Mouse (Mus musculus) stomach, embryonic 14.5 days (tissue): Measurements from ENCODE around the gene Hrc. TPM values are rescaled to one million over a fixed set of nuclear protein-coding genes. Genes with fewer than 3 reads are reported as not detected.

Experiments
- ATAC-seq: fragments of 200-750 bp; cut with Nextera tagmentation; 2 replicates; pipeline ENCODE4 v1.8.0; 2017; ENCODE audit warnings: low read depth, moderate TSS enrichment; ENCODE audit not compliant: insufficient number of reproducible peaks, insufficient read depth, low FRiP score
- H3K27ac ChIP-seq: fragments of 300-500 bp; sonication (generic); 2 replicates; pipeline ENCODE4 v1.5.1; 2014; ENCODE audit warnings: mild to moderate bottlenecking, low read length, moderate library complexity, mixed read lengths
- H3K27me3 ChIP-seq: fragments of 300-500 bp; sonication (generic); 2 replicates; pipeline ENCODE4 v1.6.1; 2014; ENCODE audit warnings: low read length, control low read depth, mixed read lengths; ENCODE audit not compliant: control insufficient read depth, insufficient read depth
- H3K36me3 ChIP-seq: fragments of 300-500 bp; sonication (generic); 2 replicates; pipeline ENCODE4 v1.6.1; 2014; ENCODE audit warnings: mild to moderate bottlenecking, control low read depth, low read length, moderate library complexity, mixed read lengths; ENCODE audit not compliant: control insufficient read depth, insufficient read depth
- H3K4me1 ChIP-seq: fragments of 300-500 bp; sonication (generic); 2 replicates; pipeline ENCODE4 v1.6.1; 2014; ENCODE audit warnings: low read length, control low read depth, mixed read lengths; ENCODE audit not compliant: control insufficient read depth, insufficient read depth
- H3K4me2 ChIP-seq: fragments of 300-500 bp; sonication (generic); replicated peaks from 2 replicates; pipeline ENCODE4 v1.6.1; 2014; ENCODE audit warnings: low read depth, low read length, control low read depth
- H3K4me3 ChIP-seq: fragments of 300-500 bp; sonication (generic); 2 replicates; pipeline ENCODE4 v1.5.1; 2014; ENCODE audit warnings: low read depth, low read length, control low read depth
- H3K9ac ChIP-seq: fragments of 300-500 bp; sonication (generic); replicated peaks from 2 replicates; pipeline ENCODE4 v1.6.1; 2014; ENCODE audit warnings: low read depth, mild to moderate bottlenecking, control low read depth, low read length, moderate library complexity, mixed read lengths
- H3K9me3 ChIP-seq: fragments of 300-500 bp; sonication (generic); 2 replicates; pipeline ENCODE4 v1.6.1; 2016; ENCODE audit warnings: low read depth, low read length, control low read depth; ENCODE audit not compliant: control insufficient read depth
- WGBS: fragments of 180-500 bp; shearing (Covaris S2); extraction: QIAGEN DNeasy Blood & Tissue Kit; methylation state at CpG from one replicate; pipeline ENCODE4 v1.1.7; 2014; 5-methylcytosine and 5-hydroxymethylcytosine counted together
- polyA plus RNA-seq: library from polyadenylated mRNA; unstranded; fragments of >200 nt; fragmentation: Nextera tagmentation; extraction: Ambion mirVana; gene quantifications from 2 replicates; pipeline ENCODE4 v1.2.1, GENCODE M21; 2014

Gene Hrc
- polyA plus RNA-seq, 1 experiment from 2014 or later, result 1.8 TPM

- Histone ChIP-seq H3K9ac (peak within 1 kb of the TSS; percentile 28; the same call in 1 of the 2 replicates), H3K4me2 (peak within 1 kb of the TSS; percentile 97), H3K36me3 (peaks cover 12% of the 10 kb centered on the region), H3K4me1 (peaks cover 12% of the 10 kb centered on the region; the same call in 1 of the 2 replicates), H3K4me3 (peak within 1 kb of the TSS; percentile 44), H3K27me3 (peaks cover 17% of the 10 kb centered on the region), H3K9me3 (no peaks in the 10 kb centered on the region), H3K27ac (no peak within 1 kb of the TSS)
- 8% methylated on average over 28 of the region's 28 CpGs for WGBS
- peak; percentile 80 for ATAC-seq
Observed at GRCm38 (mm10) chr7:45370475-45371311, 35.6 kb downstream of the Hrc start, which contains the start of gene Lin7b. Lin7b (minus strand) TSS chr7:45370583.

DNA sequence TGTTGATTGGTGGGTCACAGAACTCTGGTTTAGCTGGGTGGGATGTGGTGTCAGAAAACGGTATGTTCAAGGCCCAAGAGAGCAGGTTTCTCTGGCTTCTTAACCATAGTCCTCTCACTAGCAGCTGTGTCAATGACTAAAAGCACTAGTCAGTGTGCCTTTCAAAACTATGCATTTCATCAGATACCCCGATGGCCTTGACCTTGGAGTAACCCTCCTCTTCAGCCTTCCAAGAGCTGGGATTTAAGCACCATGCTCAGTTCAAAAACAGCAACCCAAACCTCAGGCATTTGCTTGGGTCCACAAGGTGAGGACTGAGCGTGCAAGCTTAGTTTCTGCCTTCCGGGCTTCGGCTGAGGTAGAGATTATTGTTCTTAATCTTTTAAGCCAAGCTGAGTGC, 37.3 kb downstream of the Hrc start:
- Histone ChIP-seq H3K27ac (no peak overlapping the region), H3K27me3 (peaks cover 13% of the 10 kb centered on the region; the same call in 1 of the 2 replicates), H3K4me1 (peaks cover 5% of the 10 kb centered on the region; the same call in 1 of the 2 replicates), H3K9ac (no peak overlapping the region), H3K4me2 (no peak overlapping the region), H3K36me3 (peaks cover 29% of the 10 kb centered on the region), H3K4me3 (no peak overlapping the region), H3K9me3 (no peaks in the 10 kb centered on the region)
- 75% methylated on average over 5 of the region's 5 CpGs for WGBS
- no peak for ATAC-seq

DNA sequence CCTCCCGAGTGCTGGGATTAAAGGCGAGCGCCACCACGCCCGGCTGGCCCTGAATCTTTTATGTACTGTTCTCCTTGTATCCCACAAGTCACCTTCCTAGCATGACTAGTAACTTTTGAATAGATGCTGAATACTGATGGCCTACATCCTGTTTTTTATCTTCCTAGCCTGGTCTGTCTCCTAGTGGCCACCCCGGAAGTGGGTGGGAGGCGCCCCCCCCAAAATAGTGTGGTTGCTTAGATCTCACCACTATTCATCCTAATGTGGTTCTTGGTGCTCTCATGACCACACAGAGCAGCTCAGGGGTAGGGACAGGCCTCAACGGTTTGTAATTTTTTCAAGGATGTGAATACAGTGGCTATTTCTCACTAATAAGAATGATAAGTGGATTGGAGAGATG, 39.5 kb downstream of the Hrc start:
- no peak overlapping the region for H3K27ac ChIP-seq
- H3K4me2 ChIP-seq, result no peak overlapping the region
- H3K4me1 ChIP-seq, result peaks cover 3% of the 10 kb centered on the region; the same call in 1 of the 2 replicates
- H3K9me3 ChIP-seq, result no peaks in the 10 kb centered on the region
- no peak overlapping the region for H3K9ac ChIP-seq
- 0 out of 2 replicates have a peak, but pooled peaks cover 3% of the 10 kb centered on the region for H3K27me3 ChIP-seq
- ATAC-seq, result no peak
- H3K36me3 ChIP-seq, result peaks cover 49% of the 10 kb centered on the region
- no peak overlapping the region for H3K4me3 ChIP-seq
- WGBS, result 91% methylated on average over 8 of the region's 8 CpGs

DNA sequence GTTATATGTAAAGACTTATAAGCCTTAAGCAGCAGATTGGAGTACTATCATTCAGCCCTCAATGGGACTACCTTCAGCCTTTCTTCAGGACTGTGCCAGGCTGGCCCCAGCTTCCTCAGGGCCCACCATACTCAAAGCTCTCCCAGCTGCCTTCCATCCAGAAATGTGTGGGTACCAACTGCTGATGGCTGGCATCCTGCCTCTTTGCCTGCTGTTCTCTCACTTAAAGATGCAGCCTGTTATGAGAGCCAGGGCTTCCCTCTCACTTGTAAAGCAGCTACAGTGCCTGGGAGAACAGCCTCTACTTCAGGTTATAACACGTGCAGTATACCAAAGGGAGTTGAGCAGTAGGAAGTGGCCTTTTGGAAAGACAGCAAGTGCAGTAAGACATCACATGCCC, 41.0 kb downstream of the Hrc start:
- WGBS, result 88% methylated on average over 1 of the region's 1 CpGs
- peaks cover 63% of the 10 kb centered on the region for H3K36me3 ChIP-seq

GRCm38 (mm10) chr7:45386077-45386476, 51.0 kb downstream of the Hrc start:
- H3K4me1 ChIP-seq, result no peaks in the 10 kb centered on the region
- H3K4me3 ChIP-seq, result no peak overlapping the region
- no peak overlapping the region for H3K4me2 ChIP-seq
- H3K9ac ChIP-seq, result no peak overlapping the region
- H3K9me3 ChIP-seq, result no peaks in the 10 kb centered on the region
- H3K36me3 ChIP-seq, result peaks cover 97% of the 10 kb centered on the region
- ATAC-seq, result no peak
- WGBS, result 88% methylated on average over 3 of the region's 3 CpGs
- H3K27ac ChIP-seq, result no peak overlapping the region
- H3K27me3 ChIP-seq, result no peaks in the 10 kb centered on the region

More for the DNA sequence above, 41.0 kb downstream of the Hrc start:
- H3K4me2 ChIP-seq, result no peak overlapping the region
- H3K9me3 ChIP-seq, result no peaks in the 10 kb centered on the region
- no peak overlapping the region for H3K27ac ChIP-seq
- no peak overlapping the region for H3K9ac ChIP-seq
- no peak overlapping the region for H3K4me3 ChIP-seq
- H3K27me3 ChIP-seq, result no peaks in the 10 kb centered on the region
- ATAC-seq, result no peak
- H3K4me1 ChIP-seq, result no peaks in the 10 kb centered on the region; the same call in 1 of the 2 replicates

Other genes starting within 250 kb of the Hrc start
- 418 and 432 TPM in 2 replicates for gene Rcn3, start 243.1 kb upstream of the Hrc start, polyA plus RNA-seq
- gene Fcgrt, start 231.4 kb upstream of the Hrc start, polyA plus RNA-seq, result 78.6 and 79.9 TPM in 2 replicates
- gene Rps11, start 210.9 kb upstream of the Hrc start, polyA plus RNA-seq, result 1,682 and 1,777 TPM in 2 replicates
- gene Rpl13a, start 206.5 kb upstream of the Hrc start, polyA plus RNA-seq, result 1,622 and 1,649 TPM in 2 replicates
- 0.65 and 0.83 TPM in 2 replicates for gene Gm45713, start 199.1 kb upstream of the Hrc start, polyA plus RNA-seq
- gene Flt3l, start 198.9 kb upstream of the Hrc start, polyA plus RNA-seq, result 2.1 and 2.9 TPM in 2 replicates
- 103 and 114 TPM in 2 replicates for gene Pih1d1, start 181.0 kb upstream of the Hrc start, polyA plus RNA-seq
- 43.4 and 54.1 TPM in 2 replicates for gene Aldh16a1, start 180.7 kb upstream of the Hrc start, polyA plus RNA-seq
- gene Slc17a7, start 171.3 kb upstream of the Hrc start, polyA plus RNA-seq, result 0.20 TPM in 1 of 2 replicates, not detected in the other
- not detected in 2 replicates for gene Gfy, start 155.7 kb upstream of the Hrc start, polyA plus RNA-seq
- gene Pth2, start 154.3 kb upstream of the Hrc start, polyA plus RNA-seq, result not detected in 2 replicates
- gene Ccdc155, start 130.4 kb upstream of the Hrc start, polyA plus RNA-seq, result 0.22 and 0.55 TPM in 2 replicates
- gene Dkkl1, start 123.1 kb upstream of the Hrc start, polyA plus RNA-seq, result 0.45 and 1.2 TPM in 2 replicates
- 155 and 167 TPM in 2 replicates for gene Tead2, start 119.5 kb upstream of the Hrc start, polyA plus RNA-seq
- 2.2 and 3.5 TPM in 2 replicates for gene Cd37, start 96.2 kb upstream of the Hrc start, polyA plus RNA-seq
- not detected in 2 replicates for gene Slc6a16, start 94.2 kb upstream of the Hrc start, polyA plus RNA-seq
- gene Slc6a21, start 57.8 kb upstream of the Hrc start, polyA plus RNA-seq, result not detected in 2 replicates
- gene Trpm4, start 1.5 kb upstream of the Hrc start, polyA plus RNA-seq, result 18.3 and 23.5 TPM in 2 replicates
- 5.2 and 6.1 TPM in 2 replicates for gene Ppfia3, start 31.7 kb downstream of the Hrc start, polyA plus RNA-seq
- 4.2 and 5.1 TPM in 2 replicates for gene Lin7b, start 35.3 kb downstream of the Hrc start, polyA plus RNA-seq
- gene Snrnp70, start 60.5 kb downstream of the Hrc start, polyA plus RNA-seq, result 118 and 124 TPM in 2 replicates
- gene Kcna7, start 70.4 kb downstream of the Hrc start, polyA plus RNA-seq, result not detected in 2 replicates
- gene Ntf5, start 78.4 kb downstream of the Hrc start, polyA plus RNA-seq, result 4.1 and 4.5 TPM in 2 replicates
- gene Lhb, start 85.5 kb downstream of the Hrc start, polyA plus RNA-seq, result 0.52 TPM in 1 of 2 replicates, not detected in the other
- 32.7 and 35.3 TPM in 2 replicates for gene Gys1, start 99.6 kb downstream of the Hrc start, polyA plus RNA-seq
- gene Ruvbl2, start 102.8 kb downstream of the Hrc start, polyA plus RNA-seq, result 132 and 135 TPM in 2 replicates
- 4,275 and 4,681 TPM in 2 replicates for gene Ftl1, start 124.6 kb downstream of the Hrc start, polyA plus RNA-seq
- gene Bax, start 131.6 kb downstream of the Hrc start, polyA plus RNA-seq, result 67.1 and 83.9 TPM in 2 replicates
- gene Tulp2, start 146.6 kb downstream of the Hrc start, polyA plus RNA-seq, result 1.7 and 2.9 TPM in 2 replicates
- gene Gm45808, start 151.5 kb downstream of the Hrc start, polyA plus RNA-seq, result not detected in 2 replicates
- 2.7 and 3.4 TPM in 2 replicates for gene Dhdh, start 153.5 kb downstream of the Hrc start, polyA plus RNA-seq
- gene Nucb1, start 175.1 kb downstream of the Hrc start, polyA plus RNA-seq, result 199 TPM in 2 replicates
- 12.7 and 18.3 TPM in 2 replicates for gene Ppp1r15a, start 191.0 kb downstream of the Hrc start, polyA plus RNA-seq
- gene Plekha4, start 191.0 kb downstream of the Hrc start, polyA plus RNA-seq, result 1.5 and 2.6 TPM in 2 replicates
- gene Hsd17b14, start 219.6 kb downstream of the Hrc start, polyA plus RNA-seq, result 1.8 and 1.9 TPM in 2 replicates
- 61.6 and 63.4 TPM in 2 replicates for gene Bcat2, start 234.9 kb downstream of the Hrc start, polyA plus RNA-seq